Mouse (Mus musculus) cerebellum, adult 2 months (tissue): ENCODE results near the gene Pdgfa.

Experiments
- CTCF ChIP-seq: fragments of 200-500 bp; IDR thresholded peaks from 2 replicates; pipeline ENCODE4 v1.5.1; 2011; ENCODE audit warnings: low read depth, mild to moderate bottlenecking, control low read depth, low read length, moderate library complexity, borderline replicate concordance; ENCODE audit not compliant: insufficient read depth
- POLR2A ChIP-seq: fragments of 200-500 bp; IDR thresholded peaks from 2 replicates; pipeline ENCODE4 v1.6.1; 2011; ENCODE audit warnings: low read length, control low read depth, borderline replicate concordance; ENCODE audit not compliant: insufficient read depth

DNA sequence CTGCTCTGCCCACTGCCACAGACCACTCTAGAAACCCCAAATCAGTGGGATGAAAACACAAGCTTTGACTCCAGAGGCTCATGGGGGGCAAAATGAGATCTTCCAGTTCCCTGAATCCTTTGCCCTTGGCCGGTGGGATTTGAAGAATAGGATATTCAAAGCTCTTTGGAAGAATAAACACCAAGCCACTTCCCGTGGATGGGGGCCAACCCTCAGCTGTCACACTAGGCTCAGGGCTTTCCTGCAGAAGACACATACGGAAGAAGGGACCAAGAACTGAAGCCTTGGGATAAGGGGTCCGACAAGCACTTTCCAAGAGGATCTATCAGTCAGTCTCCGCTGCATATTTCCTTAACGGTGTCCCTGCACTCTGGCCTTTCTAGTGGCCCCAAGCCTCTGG, 48.0 kb downstream of the Pdgfa start:
- TF ChIP-seq POLR2A (no peak), CTCF (no peak)
